In the genomic region with DNA sequence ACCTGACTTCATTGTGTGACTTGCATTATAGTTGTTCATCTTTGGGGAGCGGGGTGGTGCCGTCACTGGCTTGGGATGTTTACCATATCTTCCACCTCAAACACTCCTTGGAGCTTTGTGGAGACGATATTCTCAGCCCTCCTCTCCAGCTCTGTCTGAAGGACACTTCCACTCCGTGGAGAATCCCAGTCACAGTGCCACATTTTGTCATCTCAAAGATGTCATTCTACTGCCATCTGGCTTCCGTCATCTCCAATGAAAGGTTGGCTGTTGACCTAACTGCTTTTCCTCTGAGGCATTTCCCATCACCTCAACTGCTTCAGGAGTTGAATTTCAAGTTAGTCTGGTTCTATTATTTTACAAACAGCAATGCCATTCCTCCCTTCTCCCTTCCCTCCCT, we compare ENCODE assay signal across 13 mouse cellular contexts.
A peak's percentile ranks its signal among the peaks of the same experiment; 100 is the strongest.
DNase-seq lines count a peak whose midpoint lies in the region; ATAC-seq and TF ChIP-seq lines count a peak whose summit lies in the region.
"Had no signal": no experiment of that assay in that cellular context is flagged by ENCODE, and none has a peak within 500 bp of the region (broad histone marks: within the 10 kb centered on the region; RNA-seq: fewer than 3 reads in every experiment).

No protein-coding gene starts in this region.

- WGBS in embryonic facial prominence, embryonic 14.5 days, result 48% methylated on average over 5 of the region's 5 CpGs
- 56% methylated on average over 5 of the region's 5 CpGs for WGBS in embryonic facial prominence, embryonic 10.5 days
- WGBS in midbrain, postnatal 0 days, result 40% methylated on average over 5 of the region's 5 CpGs

- no peaks in the 10 kb centered on the region for H3K36me3 ChIP-seq in embryonic facial prominence, embryonic 14.5 days (ENCODE audit: control insufficient read depth, insufficient read depth, low read length)
- no peaks in the 10 kb centered on the region for H3K36me3 ChIP-seq in embryonic facial prominence, embryonic 10.5 days (replicated peaks)
- no peaks in the 10 kb centered on the region for H3K36me3 ChIP-seq in midbrain, postnatal 0 days (ENCODE audit: insufficient read depth, low read length)
- H3K36me3 ChIP-seq: embryonic facial prominence, embryonic 13.5 days had no signal

- H3K4me3 ChIP-seq in embryonic facial prominence, embryonic 14.5 days (ENCODE audit: low read depth, low read length), result no peak overlapping the region
- no peak overlapping the region for H3K4me3 ChIP-seq in embryonic facial prominence, embryonic 10.5 days
- H3K4me3 ChIP-seq in left cerebral cortex, adult 2 months, result no peak overlapping the region
- H3K4me3 ChIP-seq in midbrain, postnatal 0 days (ENCODE audit: low read depth, low read length), result no peak overlapping the region
- H3K4me3 ChIP-seq: embryonic facial prominence, embryonic 13.5 days had no signal

- no peak overlapping the region for H3K9ac ChIP-seq in embryonic facial prominence, embryonic 14.5 days (ENCODE audit: low read depth, low read length)
- H3K9ac ChIP-seq in midbrain, postnatal 0 days (replicated peaks; ENCODE audit: low read length, poor library complexity, severe bottlenecking), result no peak overlapping the region
- H3K9ac ChIP-seq: embryonic facial prominence, embryonic 13.5 days; liver, embryonic 14.5 days had no signal

- intact Hi-C loops in left cerebral cortex, adult 2 months (cut with DNase I), result loop anchor here (2.0 to 10.0 kb wide), 2 partner anchors 182 to 544 kb away; no protein-coding TSS in a partner anchor
- intact Hi-C loops in left cerebral cortex, postnatal 36 days (cut with DNase I), result loop anchor here (2.0 kb wide), 2 partner anchors 376 to 542 kb away; a partner anchor contains a TSS

- peaks cover 7% of the 10 kb centered on the region; the same call in 1 of the 2 replicates for H3K4me1 ChIP-seq in embryonic facial prominence, embryonic 14.5 days (ENCODE audit: control insufficient read depth, insufficient read depth, low read length)
- 0 out of 2 replicates have a peak, but pooled peaks cover 3% of the 10 kb centered on the region for H3K4me1 ChIP-seq in embryonic facial prominence, embryonic 10.5 days
- H3K4me1 ChIP-seq in midbrain, postnatal 0 days (ENCODE audit: insufficient read depth, low read length), result no peaks in the 10 kb centered on the region

- no peaks in the 10 kb centered on the region for H3K9me3 ChIP-seq in embryonic facial prominence, embryonic 14.5 days (ENCODE audit: control insufficient read depth, low read length)
- H3K9me3 ChIP-seq in embryonic facial prominence, embryonic 10.5 days, result 0 out of 2 replicates have a peak, but pooled peaks cover 3% of the 10 kb centered on the region
- no peaks in the 10 kb centered on the region for H3K9me3 ChIP-seq in midbrain, postnatal 0 days (ENCODE audit: low read length)

- no peak overlapping the region for H3K4me2 ChIP-seq in embryonic facial prominence, embryonic 14.5 days (ENCODE audit: low read depth, low read length)
- H3K4me2 ChIP-seq in midbrain, postnatal 0 days (ENCODE audit: low read depth, low read length, poor library complexity, severe bottlenecking), result no peak overlapping the region
- H3K4me2 ChIP-seq: embryonic facial prominence, embryonic 13.5 days had no signal

- no peak overlapping the region for H3K27ac ChIP-seq in embryonic facial prominence, embryonic 14.5 days (replicated peaks; ENCODE audit: low read depth, low read length)
- H3K27ac ChIP-seq in embryonic facial prominence, embryonic 10.5 days (replicated peaks), result no peak overlapping the region
- no peak overlapping the region for H3K27ac ChIP-seq in left cerebral cortex, adult 2 months
- no peak overlapping the region for H3K27ac ChIP-seq in midbrain, postnatal 0 days (ENCODE audit: low read depth, low read length)
- H3K27ac ChIP-seq: embryonic facial prominence, embryonic 13.5 days; liver, embryonic 14.5 days had no signal

- DNase-seq in embryonic facial prominence, embryonic 14.5 days (ENCODE audit: low spot score), result peak; percentile 37
- no peak for DNase-seq in embryonic facial prominence, embryonic 10.5 days (ENCODE audit: low spot score)
- no peak for DNase-seq in left cerebral cortex, adult 2 months (ENCODE audit: extremely low spot score in 1 of 2, low spot score in 2 of 2)
- no peak for DNase-seq in left cerebral cortex, postnatal 36 days (ENCODE audit: low spot score in 2 of 2)
- peak; percentile 63 to 74 for DNase-seq in cerebellum, postnatal 25 days
- DNase-seq in midbrain, postnatal 0 days (ENCODE audit: low spot score), result peak; percentile 83
- no peak for DNase-seq in urinary bladder, postnatal 10 days (ENCODE audit: low spot score)
- DNase-seq in urinary bladder, postnatal 4 days (ENCODE audit: low spot score in 2 of 2), result no peak
- DNase-seq: gastrocnemius, postnatal 36 days; kidney, adult 2 months; right cerebral cortex, postnatal 25 days had no signal

- TF ChIP-seq CTCF in left cerebral cortex, adult 2 months (IDR thresholded peaks at IDR 0.05), result peak; percentile 50
- TF ChIP-seq CTCF in midbrain, postnatal 0 days (IDR thresholded peaks at IDR 0.05), result peak; percentile 82

- no peak for ATAC-seq in embryonic facial prominence, embryonic 14.5 days (ENCODE audit: low read depth)
- ATAC-seq in midbrain, postnatal 0 days (ENCODE audit: low FRiP score), result no peak

- no peaks in the 10 kb centered on the region for H3K27me3 ChIP-seq in embryonic facial prominence, embryonic 14.5 days (replicated peaks; ENCODE audit: control insufficient read depth, insufficient read depth, low read length)
- no peaks in the 10 kb centered on the region for H3K27me3 ChIP-seq in embryonic facial prominence, embryonic 10.5 days (replicated peaks; ENCODE audit: low read depth, poor library complexity, severe bottlenecking)
- H3K27me3 ChIP-seq in midbrain, postnatal 0 days (ENCODE audit: insufficient read depth, low read length), result no peaks in the 10 kb centered on the region
- H3K27me3 ChIP-seq: embryonic facial prominence, embryonic 13.5 days had no signal

Comparison
In these comparisons a context has a peak if more than half of its experiments do, and no peak if none do; other contexts are left out.
1. DNase-seq: peak in embryonic facial prominence, embryonic 14.5 days (single experiment), cerebellum, postnatal 25 days (2 of 2) and midbrain, postnatal 0 days (single experiment); none in embryonic facial prominence, embryonic 10.5 days (single experiment), left cerebral cortex, adult 2 months (0 of 2), left cerebral cortex, postnatal 36 days (0 of 2), urinary bladder, postnatal 10 days (single experiment) and urinary bladder, postnatal 4 days (0 of 2).